Mouse (Mus musculus) gastrocnemius, adult 2 months (tissue): ENCODE measurements at regions not wholly inside any gene's neighbourhood (a gene's known extent, or its start where the extent isn't known, plus 50 kb on each side); places are given as distances from the start of the nearest gene placed in this dataset.
A peak's percentile ranks its signal among the peaks of the same experiment; 100 is the strongest.
"Not testable (repeated sequence)": the region's sequence is repeated elsewhere in the genome, so short reads cannot be mapped to it uniquely, and the experiment has no call there.

Source experiments
- DNase-seq: peaks from one replicate; pipeline ENCODE4 v3.0.0; 2022
- H3K27ac ChIP-seq: fragments of 200-600 bp; 2 replicates; pipeline ENCODE4 v1.8.1; 2022; ENCODE audit warnings: mild to moderate bottlenecking
- H3K4me3 ChIP-seq: fragments of 200-600 bp; 2 replicates; pipeline ENCODE4 v1.8.1; 2022; ENCODE audit warnings: mild to moderate bottlenecking, moderate library complexity
- CTCF ChIP-seq: fragments of 200-600 bp; IDR thresholded peaks from 2 replicates; pipeline ENCODE4 v1.8.1; 2022; ENCODE audit warnings: antibody characterized with exemption, mild to moderate bottlenecking, moderate library complexity
- intact Hi-C: fragments of 180-260 bp; cut with DNase I; formaldehyde crosslinking; loops from one replicate; pipeline ENCODE4 v1.15.1; 2025

DNA sequence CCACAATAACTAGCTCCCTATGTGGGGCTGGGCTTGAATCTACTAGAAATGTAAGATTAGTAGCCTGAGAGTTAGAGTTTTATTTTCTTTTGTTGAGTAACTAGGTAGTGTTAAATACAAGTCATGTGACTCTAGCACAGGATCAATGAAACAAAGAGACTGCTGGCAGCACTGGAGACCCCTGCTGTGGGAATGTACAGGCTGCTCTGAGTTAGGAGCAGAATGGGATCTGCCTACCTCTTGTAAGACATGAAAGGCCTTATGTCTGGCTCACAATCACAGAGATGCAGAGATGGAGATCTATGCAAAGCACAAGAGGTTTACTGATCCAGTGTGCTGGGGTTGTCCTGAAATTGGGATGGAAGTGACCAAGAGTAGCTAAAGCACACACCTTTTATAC is 193.9 kb upstream of the Kcnmb2 start:
- intact Hi-C loops, H3K27ac ChIP-seq, DNase-seq, H3K4me3 ChIP-seq: not testable (repeated sequence)

DNA sequence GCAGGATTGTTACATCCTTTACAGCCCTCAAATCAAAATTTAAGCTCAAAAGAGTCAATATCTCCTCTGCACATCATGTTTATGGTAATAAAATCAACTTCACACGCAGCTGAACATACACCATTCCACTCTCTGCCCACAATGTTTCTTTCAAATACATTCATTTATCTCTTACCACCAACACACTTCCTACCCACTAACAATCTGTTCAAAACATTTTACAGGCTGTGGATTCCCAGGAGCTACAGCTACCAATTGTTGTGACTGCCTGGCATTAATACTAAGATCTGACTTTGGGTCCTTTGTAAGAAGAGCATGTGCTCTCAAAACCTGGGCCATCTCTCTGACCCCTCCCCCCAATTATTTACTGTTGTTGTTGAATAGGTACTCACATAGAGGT is 161.0 kb upstream of the Kcnmb2 start:
- no peak for DNase-seq
- TF ChIP-seq CTCF = no peak
- Histone ChIP-seq H3K27ac (no peak overlapping the region), H3K4me3 (no peak overlapping the region)
- intact Hi-C loops = no loop called here

DNA sequence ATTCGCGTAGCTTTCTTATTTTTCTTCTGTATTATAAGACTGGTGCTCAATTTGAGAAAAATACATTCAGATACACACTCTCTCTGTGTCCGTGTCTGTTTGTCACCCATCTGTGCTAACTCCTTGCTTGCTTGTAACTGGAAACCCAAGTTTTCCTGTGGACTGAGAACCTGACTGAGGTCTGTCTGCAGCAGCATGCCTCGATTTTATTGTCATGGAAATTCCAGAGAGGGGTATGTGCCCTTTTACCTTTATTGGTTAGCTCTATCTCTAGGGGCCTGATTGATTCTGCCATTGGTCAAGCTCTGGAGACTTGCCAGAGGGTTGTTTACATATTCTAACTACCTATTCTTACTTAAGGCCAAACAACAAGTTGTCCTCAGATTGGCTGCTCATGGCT is 146.4 kb upstream of the Kcnmb2 start:
- DNase-seq = no peak

DNA sequence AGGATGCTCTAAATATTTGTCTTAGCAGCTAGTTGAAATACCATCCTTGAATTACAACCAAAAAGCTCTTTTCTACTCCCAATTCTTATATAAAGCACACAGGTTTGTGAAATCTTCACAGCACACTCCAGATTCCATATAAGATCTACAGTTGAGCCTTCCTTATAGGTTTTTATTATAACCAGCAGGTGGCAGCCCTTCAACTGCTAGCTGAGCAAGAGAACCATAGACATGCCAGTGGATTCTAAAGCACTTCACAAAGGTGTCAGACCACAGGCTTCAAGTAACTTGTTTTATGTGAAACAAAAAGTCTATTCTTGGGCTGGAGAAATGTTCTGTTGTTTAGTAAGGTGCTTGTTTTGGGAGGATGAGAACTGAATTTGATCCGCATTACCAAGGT is 133.1 kb upstream of the Kcnmb2 start:
- intact Hi-C loops = no loop called here
- TF ChIP-seq CTCF = peak; percentile 52
- no peak overlapping the region for H3K27ac ChIP-seq
- H3K4me3 ChIP-seq = no peak overlapping the region
- DNase-seq = no peak

More for the DNA sequence above, 146.4 kb upstream of the Kcnmb2 start:
- no peak for TF ChIP-seq CTCF
- intact Hi-C loops = no loop called here
- H3K27ac ChIP-seq = no peak overlapping the region
- H3K4me3 ChIP-seq = no peak overlapping the region

DNA sequence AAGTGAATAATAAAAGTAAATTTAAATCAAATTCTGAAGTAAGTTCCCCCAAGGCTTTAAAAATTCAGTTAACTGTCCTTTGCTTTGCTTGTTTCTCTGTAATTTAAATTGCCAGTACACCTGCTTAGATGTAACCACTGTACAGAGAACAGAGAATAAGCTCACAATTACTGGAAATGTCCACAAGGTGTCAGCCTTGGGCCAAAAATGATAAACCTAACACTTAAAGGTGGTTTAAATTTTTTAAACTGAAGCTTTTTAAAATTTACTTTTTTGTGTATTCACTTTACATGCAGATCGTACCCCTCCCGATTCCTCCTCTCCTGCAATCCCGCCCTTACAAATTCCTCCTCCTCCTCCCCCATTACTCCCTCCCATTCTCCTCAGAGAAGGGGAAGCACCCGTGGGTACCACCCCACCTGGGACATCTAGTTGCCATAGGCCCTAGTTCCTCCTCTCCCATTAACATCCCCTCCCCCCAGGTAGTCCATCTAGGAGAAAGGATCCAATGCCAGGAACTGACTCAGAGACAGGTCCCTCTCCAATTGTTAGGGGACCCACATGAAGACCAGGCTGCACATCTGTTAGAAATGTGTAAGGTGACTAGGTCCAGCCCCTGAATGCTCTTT is 111.9 kb upstream of the Kcnmb2 start:
- intact Hi-C loops = loop anchor here (10.0 kb wide), 1 partner anchor 524 kb away; no protein-coding TSS in a partner anchor
- DNase-seq = no peak
- no peak overlapping the region for H3K4me3 ChIP-seq
- H3K27ac ChIP-seq = no peak overlapping the region
- peak; percentile 58 for TF ChIP-seq CTCF

DNA sequence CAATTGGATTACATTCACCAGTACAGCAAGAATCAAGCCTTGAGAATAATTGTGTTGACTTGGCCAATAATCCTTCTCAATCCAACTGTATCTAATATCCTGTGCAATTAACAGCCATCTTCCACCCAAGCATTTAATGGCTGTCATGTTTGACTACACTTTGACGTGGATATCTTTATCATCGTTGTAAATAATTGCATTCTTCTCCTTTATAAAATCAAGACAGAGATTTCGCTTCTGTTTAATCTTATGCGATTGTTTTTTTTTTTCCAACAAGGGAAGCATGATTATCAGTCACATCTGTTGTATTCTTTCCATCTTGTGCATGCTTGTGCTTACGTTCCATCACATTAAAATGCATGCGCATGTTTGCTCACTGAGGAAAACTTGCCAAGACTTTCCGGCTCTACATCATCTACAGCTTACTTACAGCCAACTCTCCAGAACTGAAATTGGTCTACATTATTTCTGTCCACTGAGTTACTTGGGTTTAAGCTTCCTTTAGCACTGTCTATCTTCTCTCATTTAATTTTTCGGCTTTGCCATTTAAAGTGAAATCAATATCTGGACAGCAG is 108.8 kb upstream of the Kcnmb2 start:
- no peak overlapping the region for H3K4me3 ChIP-seq
- H3K27ac ChIP-seq = no peak overlapping the region
- intact Hi-C loops = loop anchor here (10.0 kb wide), 1 partner anchor 521 kb away; no protein-coding TSS in a partner anchor
- no peak for TF ChIP-seq CTCF
- DNase-seq = no peak

DNA sequence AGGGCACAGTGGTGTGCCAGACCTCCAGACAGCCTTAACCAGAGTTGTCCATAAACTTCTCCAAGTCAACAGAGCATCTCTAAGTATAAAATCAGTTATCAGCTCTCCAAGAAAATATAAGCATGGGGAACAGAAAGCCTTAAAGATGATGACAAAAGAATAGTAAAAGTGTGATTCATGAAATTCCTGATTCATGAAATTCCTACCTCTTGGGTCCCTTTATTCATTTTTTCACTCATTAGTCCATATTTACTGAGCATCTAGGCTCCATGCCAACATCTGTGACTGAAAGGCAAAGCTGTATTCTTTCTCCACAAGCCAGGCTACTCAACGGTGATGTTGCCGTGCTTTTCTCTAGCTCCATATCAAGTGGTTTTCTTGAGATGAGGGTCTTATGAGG is 105.7 kb upstream of the Kcnmb2 start:
- TF ChIP-seq CTCF = no peak
- H3K4me3 ChIP-seq = no peak overlapping the region
- intact Hi-C loops = loop anchor here (10.0 kb wide), 1 partner anchor 518 kb away; no protein-coding TSS in a partner anchor
- H3K27ac ChIP-seq = no peak overlapping the region
- no peak for DNase-seq

DNA sequence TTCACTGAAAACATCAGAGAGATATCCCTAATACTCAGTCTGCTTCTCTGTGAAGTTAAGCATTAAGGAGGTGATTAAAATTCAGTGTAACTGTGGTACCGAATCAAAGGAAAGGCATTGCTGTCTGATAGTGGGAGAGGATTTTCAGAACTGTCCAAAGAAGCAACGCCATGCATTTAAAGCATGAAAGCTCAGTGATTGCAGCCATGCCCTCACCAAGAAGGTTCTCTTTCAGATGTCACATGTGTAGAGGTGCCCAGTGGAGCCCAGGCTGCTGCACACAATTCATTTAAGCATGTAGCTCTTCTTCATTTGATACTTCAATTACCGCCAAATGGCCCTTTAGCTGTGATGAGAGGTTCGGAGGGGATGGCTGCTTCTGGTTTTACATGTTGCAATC is 103.1 kb upstream of the Kcnmb2 start:
- Histone ChIP-seq H3K27ac (no peak overlapping the region), H3K4me3 (no peak overlapping the region)
- intact Hi-C loops = loop anchor here (10.0 kb wide), 1 partner anchor 516 kb away; no protein-coding TSS in a partner anchor
- DNase-seq = no peak
- TF ChIP-seq CTCF = no peak

DNA sequence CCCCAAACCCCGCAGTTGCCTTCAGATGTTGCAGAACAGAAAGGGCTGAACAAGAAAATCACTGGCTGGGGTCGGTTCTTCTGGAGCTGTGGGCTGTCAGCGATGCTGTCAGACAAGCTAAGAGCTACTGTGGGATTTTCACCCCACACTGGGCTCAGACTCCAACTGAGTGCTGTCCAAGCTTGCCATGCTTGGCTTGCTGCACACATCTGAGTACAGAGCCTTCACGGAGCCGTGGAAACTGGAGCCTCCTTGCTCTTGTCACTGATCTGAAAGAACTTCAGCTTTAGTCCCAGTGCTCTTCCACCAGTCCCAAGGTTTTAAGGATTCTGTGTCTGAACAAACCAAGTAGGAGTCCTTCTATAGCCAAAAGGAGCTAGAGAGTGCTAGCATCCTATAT is 98.3 kb upstream of the Kcnmb2 start:
- TF ChIP-seq CTCF = no peak
- intact Hi-C loops = no loop called here
- Histone ChIP-seq H3K4me3 (no peak overlapping the region), H3K27ac (no peak overlapping the region)
- DNase-seq = no peak

DNA sequence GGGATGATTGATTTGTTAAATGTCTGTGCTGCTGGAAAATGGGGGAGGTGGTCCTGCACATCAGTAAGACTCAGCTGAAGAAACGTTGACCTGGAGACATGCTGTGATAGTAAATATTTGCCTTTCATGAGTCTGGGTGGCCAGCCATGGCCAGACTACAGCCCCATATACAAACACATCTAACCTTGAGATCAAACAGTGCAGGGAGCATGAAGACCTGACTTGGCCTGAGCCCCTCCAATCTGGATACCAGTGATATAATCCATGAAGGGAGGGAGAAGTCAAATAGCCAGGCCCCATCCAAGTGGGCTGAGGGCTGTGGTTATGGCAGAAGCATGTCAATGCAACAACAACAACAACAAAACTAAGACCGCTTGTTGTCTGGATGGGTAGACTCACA is 94.6 kb upstream of the Kcnmb2 start:
- intact Hi-C loops = no loop called here

DNA sequence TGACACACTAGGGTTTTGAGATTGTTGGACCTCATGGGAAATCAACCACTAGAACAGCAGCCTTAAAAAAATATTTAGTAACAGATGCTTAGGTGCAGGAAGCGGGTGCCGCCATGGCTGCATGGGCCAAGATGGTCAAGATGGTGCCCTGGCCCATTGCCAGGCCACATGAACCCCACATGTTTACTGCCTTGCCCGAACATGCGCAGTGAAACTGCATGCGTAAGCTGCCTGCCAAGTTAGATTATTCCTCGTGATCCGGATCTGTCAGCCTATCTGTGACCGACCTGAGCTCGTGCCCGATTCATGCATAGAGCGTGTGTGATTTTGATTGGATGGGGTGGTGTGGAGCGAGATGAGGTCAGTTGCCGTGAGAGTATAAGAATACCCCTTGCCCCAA is 93.2 kb upstream of the Kcnmb2 start:
- not testable (repeated sequence) for H3K4me3 ChIP-seq

More for the DNA sequence above, 94.6 kb upstream of the Kcnmb2 start:
- no peak for DNase-seq
- Histone ChIP-seq H3K27ac (no peak overlapping the region), H3K4me3 (no peak overlapping the region)
- no peak for TF ChIP-seq CTCF

DNA sequence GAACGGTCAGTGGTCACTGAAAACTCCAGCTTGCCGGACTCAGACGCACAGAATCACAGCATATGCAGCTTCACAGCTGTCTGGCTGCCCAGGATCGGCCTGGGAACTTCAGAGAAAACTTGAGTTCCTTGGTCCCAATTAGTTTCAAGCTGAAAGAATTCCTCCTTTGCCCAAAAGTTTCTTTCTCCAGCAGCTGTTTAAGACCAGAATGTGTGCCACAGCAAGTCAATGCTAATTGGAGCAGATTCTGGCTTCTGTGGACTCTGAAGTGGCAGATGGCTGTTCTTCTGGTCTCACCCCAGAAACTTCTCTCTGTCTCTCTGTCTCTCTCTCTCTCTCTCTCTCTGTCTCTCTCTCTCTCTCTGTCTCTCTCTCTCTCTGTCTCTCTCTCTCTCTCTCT is 91.1 kb upstream of the Kcnmb2 start:
- H3K4me3 ChIP-seq = no peak overlapping the region
- intact Hi-C loops = no loop called here
- TF ChIP-seq CTCF = no peak
- no peak overlapping the region for H3K27ac ChIP-seq
- DNase-seq = no peak

More for the DNA sequence above, 93.2 kb upstream of the Kcnmb2 start:
- DNase-seq, intact Hi-C loops, H3K27ac ChIP-seq: not testable (repeated sequence)

DNA sequence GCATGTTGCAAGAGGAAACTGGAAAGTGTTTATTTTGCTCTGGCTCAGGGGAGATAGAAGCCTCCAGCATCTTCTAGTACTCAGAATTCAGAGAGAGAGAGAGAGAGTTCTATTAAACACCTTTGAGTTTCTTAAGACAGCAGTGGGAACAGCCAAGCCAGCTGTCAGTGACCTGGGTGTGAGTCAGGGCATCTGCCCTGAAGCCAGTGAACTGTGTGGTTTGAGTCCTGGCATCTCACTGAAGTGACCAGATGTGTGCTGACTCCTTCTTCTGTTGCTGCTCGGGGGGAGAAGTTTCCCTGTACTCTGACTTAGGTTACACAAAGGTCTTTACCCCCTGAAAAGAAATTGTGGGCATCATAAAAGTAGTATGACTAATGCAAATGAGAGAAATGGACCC is 70.4 kb upstream of the Kcnmb2 start:
- TF ChIP-seq CTCF = no peak
- no peak overlapping the region for H3K4me3 ChIP-seq
- no peak overlapping the region for H3K27ac ChIP-seq
- intact Hi-C loops = no loop called here
- no peak for DNase-seq

DNA sequence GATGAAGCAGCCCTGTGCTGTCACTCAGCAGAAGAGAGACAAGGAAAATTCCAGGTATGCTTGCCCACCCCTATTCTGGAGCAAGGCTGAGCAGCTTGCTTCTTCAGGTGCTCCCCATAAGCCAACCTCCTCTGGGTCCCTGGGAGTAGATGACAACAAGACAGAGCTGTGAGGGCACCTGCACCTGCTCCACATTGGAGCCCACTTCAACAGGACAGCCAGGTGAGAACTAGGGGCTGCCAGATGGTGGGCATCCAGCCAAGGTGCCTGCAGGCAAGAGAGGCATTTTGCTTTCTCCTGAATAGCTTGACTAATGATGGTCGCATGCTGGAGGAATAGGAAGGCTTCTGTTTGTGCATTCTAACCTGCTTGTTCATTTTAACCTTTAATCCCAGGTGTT is 61.1 kb upstream of the Kcnmb2 start:
- TF ChIP-seq CTCF = no peak
- intact Hi-C loops = no loop called here
- DNase-seq = no peak
- H3K27ac ChIP-seq = no peak overlapping the region
- H3K4me3 ChIP-seq = no peak overlapping the region
